Mouse (Mus musculus) olfactory bulb, adult 2 months (tissue): Measurements from ENCODE around the gene Ccdc169.

ENCODE experiments used
- CTCF ChIP-seq: fragments of 200-500 bp; IDR thresholded peaks from 2 replicates; pipeline ENCODE4 v1.5.1; 2012; ENCODE audit warnings: low read depth, mild to moderate bottlenecking, low read length, moderate library complexity; ENCODE audit not compliant: insufficient read depth
- POLR2A ChIP-seq: fragments of 200-500 bp; IDR thresholded peaks from 2 replicates; pipeline ENCODE4 v1.6.1; 2012; ENCODE audit warnings: mild to moderate bottlenecking, low read depth, low read length, moderate library complexity; ENCODE audit not compliant: insufficient read depth

DNA sequence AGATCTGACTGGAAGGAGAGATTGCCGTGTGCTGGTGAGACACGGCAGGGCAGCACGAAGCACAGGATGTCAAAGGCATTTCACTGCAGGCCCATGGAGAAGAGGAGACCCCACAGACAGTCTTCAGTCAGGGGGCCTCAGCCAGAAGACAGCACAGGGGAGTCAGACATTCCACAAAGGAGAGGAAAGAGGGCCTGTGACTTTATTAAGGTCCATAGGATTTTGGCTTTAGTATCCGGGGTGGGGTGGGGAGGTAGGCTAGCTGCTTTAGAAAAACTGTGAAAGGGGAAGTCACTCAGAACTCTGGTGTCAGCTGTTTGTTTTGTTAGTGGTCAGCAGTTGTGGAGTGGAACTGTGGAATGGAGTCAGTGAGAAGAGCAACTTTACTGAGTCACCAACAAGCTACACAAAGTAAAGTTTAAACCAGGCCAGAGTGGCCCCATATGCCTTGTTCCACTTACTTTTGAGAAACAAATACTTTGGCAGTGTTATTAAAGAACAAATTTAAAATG is 7.9 kb upstream of the Ccdc169 start:
- TF ChIP-seq POLR2A = no peak
- no peak for TF ChIP-seq CTCF
